Mouse (Mus musculus) liver, adult 2 months (tissue): ENCODE measurements at regions not wholly inside any gene's neighbourhood (a gene's known extent, or its start where the extent isn't known, plus 50 kb on each side); places are given as distances from the start of the nearest gene placed in this dataset.

Source experiments
- CTCF ChIP-seq: fragments of 200-500 bp; IDR thresholded peaks from 2 replicates; pipeline ENCODE4 v1.5.1; 2011; ENCODE audit warnings: low read depth, low read length, control low read depth
- POLR2A ChIP-seq: fragments of 200-500 bp; IDR thresholded peaks from 2 replicates; pipeline ENCODE4 v1.6.1; 2011; ENCODE audit warnings: low read length, control low read depth; ENCODE audit not compliant: insufficient read depth; ENCODE audit errors: extremely low read depth

DNA sequence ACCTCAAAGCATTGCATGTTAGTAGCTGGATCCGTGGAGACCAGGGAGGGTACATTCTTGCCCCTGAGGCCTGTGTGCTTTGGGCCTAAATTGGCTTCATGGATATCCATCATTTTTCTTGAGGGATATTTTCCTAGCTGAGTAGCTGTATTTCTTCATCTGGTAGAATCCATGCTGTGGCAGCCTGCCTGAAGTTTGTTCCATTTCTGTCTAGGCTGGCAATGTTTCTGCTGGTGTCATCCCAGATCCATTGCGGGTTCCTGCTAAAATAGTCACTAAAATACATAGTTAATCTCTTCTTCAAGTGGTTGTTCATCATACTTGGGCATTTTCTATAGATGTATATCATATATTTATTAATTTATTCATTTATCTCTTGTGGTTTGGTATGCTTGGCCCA, 253.7 kb downstream of the Olfm4 start:
- no peak for TF ChIP-seq POLR2A
- TF ChIP-seq CTCF, result no peak
